Mouse (Mus musculus) kidney, adult 18-20 months (tissue): Measurements from ENCODE around the gene Mocs3.

Experiments
- DNase-seq: peaks from one replicate; pipeline ENCODE4 v3.0.0; 2021

Mocs3 gene

GRCm38 (mm10) chr2:168230026-168230728, at the start of gene Mocs3, which contains the start of the genes Gm20716 and Dpm1:
TSS of gene Mocs3 (plus strand) at chr2:168230622.
TSS of gene Gm20716 (minus strand) at chr2:168230364.
TSS of gene Dpm1 (minus strand) at chr2:168230591.
- peak; percentile 94 for DNase-seq

GRCm38 (mm10) chr2:168191856-168192255, 38.6 kb upstream of the Mocs3 start:
- no peak for DNase-seq

GRCm38 (mm10) chr2:168193685-168194084, 36.7 kb upstream of the Mocs3 start:
- no peak for DNase-seq

GRCm38 (mm10) chr2:168195721-168196120, 34.7 kb upstream of the Mocs3 start:
- no peak for DNase-seq

GRCm38 (mm10) chr2:168198421-168198820, 32.0 kb upstream of the Mocs3 start:
- no peak for DNase-seq

- DNase-seq = no peak
Observed at GRCm38 (mm10) chr2:168199476-168199875, 30.9 kb upstream of the Mocs3 start.

GRCm38 (mm10) chr2:168200014-168200691, 30.3 kb upstream of the Mocs3 start:
- no peak for DNase-seq

- no peak for DNase-seq
Observed at GRCm38 (mm10) chr2:168204476-168204999, 25.9 kb upstream of the Mocs3 start.

GRCm38 (mm10) chr2:168205265-168205664, 25.2 kb upstream of the Mocs3 start:
- DNase-seq = peak; percentile 86

- peak; percentile 38 for DNase-seq
Observed at GRCm38 (mm10) chr2:168205681-168206631, 24.5 kb upstream of the Mocs3 start.

GRCm38 (mm10) chr2:168206725-168207644, 23.4 kb upstream of the Mocs3 start, which contains the start of gene Adnp:
TSS of gene Adnp (minus strand) at chr2:168207112.
- DNase-seq = peak; percentile 96

GRCm38 (mm10) chr2:168207883-168208282, 22.5 kb upstream of the Mocs3 start:
- no peak for DNase-seq

- DNase-seq = no peak
Observed at GRCm38 (mm10) chr2:168213788-168214397, 16.5 kb upstream of the Mocs3 start.

GRCm38 (mm10) chr2:168223326-168223725, 7.1 kb upstream of the Mocs3 start:
- no peak for DNase-seq

GRCm38 (mm10) chr2:168229116-168230025, 1.1 kb upstream of the Mocs3 start:
- DNase-seq = peak; percentile 61

GRCm38 (mm10) chr2:168230773-168231470, 500 bp downstream of the Mocs3 start:
- peak; percentile 19 for DNase-seq

- DNase-seq = no peak
Observed at GRCm38 (mm10) chr2:168231471-168231829, 1.0 kb downstream of the Mocs3 start.

- no peak for DNase-seq
Observed at GRCm38 (mm10) chr2:168233286-168233685, 2.9 kb downstream of the Mocs3 start.

- DNase-seq = no peak
Observed at GRCm38 (mm10) chr2:168238335-168238734, 7.9 kb downstream of the Mocs3 start.
